Mouse (Mus musculus): ENCODE measurements around the gene Ddx18. TPM values are rescaled to one million over a fixed set of nuclear protein-coding genes. Genes with fewer than 3 reads are reported as not detected.

Ddx18 gene
- 10 to 100 TPM; 56.9 to 83.0 TPM for polyA plus RNA-seq (2017; shearing (Covaris generic))

DNA sequence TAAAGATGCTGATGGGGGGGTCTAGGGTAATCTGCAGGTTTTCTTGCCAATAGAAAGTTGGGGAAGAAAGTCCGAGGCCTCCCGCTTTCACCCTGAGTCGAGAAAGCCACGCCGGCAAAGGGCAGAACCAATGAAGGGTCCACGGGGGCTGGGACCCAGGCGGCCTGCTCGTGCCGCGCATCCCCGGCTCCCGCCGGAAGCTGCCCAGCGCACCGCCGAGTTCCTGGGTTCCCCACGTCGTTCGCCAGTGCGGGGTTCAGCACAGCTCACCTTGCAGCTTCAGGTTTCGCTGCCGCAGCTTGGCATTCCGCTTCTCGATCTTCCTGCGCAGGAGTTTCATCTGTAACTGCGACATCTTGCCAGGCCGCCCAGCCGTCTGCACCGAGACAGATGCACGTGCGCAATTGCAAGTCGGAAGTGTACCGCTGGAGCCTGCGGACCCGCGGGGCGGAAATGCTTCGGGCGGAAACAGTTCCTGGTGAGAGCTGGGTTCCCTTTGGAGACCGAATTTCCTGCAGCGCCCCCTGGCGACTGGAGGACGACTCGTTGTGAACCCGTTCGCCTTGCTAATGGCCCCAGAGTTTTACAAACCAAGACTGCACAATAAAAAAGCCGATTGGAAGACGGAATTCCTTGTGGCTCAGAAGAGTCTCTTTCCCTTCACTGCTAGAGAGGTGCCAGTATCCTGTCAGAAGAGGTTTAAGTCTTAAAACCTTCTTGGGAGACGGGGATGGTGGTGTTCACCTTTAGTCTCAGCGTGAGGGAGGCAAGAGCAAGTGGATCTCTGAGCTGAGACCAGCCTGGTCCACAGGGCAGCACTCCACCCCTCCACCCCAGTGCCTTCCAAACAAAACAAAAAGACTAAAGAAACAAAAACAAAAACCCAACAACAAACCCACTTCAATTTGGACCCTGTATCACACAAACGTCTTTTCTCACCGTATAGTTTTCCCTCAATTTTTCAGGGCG lies at the start of gene Ddx18:
Gene Ddx18 (minus strand): TSS at position 469 of the 969 bp plus-strand sequence.

GRCm38 (mm10) chr1:121528399-121528720 lies 39.4 kb downstream of the Ddx18 start, which contains the start of gene Htr5b:
TSS of gene Htr5b (minus strand) at chr1:121528465.

Other genes with a start within 250 kb of the Ddx18 start
- gene Insig2, start 235.4 kb downstream of the Ddx18 start, polyA plus RNA-seq (2017; shearing (Covaris generic)), result 10 to 100 TPM; 36.7 to 38.6 TPM
- gene Ccdc93, start 136.9 kb downstream of the Ddx18 start, polyA plus RNA-seq (2017; shearing (Covaris generic)), result 10 to 100 TPM; 16.4 to 18.5 TPM
- not detected for gene Htr5b, start 39.5 kb downstream of the Ddx18 start, polyA plus RNA-seq (2017; shearing (Covaris generic))

All from activated CD4-positive, CD25-positive, alpha-beta regulatory T cell (primary cell).